Mouse (Mus musculus) thymus, adult 2 months (tissue): Measurements from ENCODE around the gene Babam2. TPM values are rescaled to one million over a fixed set of nuclear protein-coding genes. Genes with fewer than 3 reads are reported as not detected.
A peak's percentile ranks its signal among the peaks of the same experiment; 100 is the strongest.

Experiments
- DNase-seq: peaks from one replicate; pipeline ENCODE4 v3.0.0; 2021
- H3K27ac ChIP-seq: fragments of 200-500 bp; 2 replicates; pipeline ENCODE4 v1.5.1; 2012; ENCODE audit warnings: low read length, control low read depth; ENCODE audit not compliant: control insufficient read depth, insufficient read depth
- H3K27me3 ChIP-seq: fragments of 200-500 bp; 2 replicates; pipeline ENCODE4 v1.6.1; 2012; ENCODE audit warnings: mild to moderate bottlenecking, low read length, moderate library complexity, mixed read lengths; ENCODE audit not compliant: control insufficient read depth, insufficient read depth
- H3K36me3 ChIP-seq: fragments of 200-500 bp; 2 replicates; pipeline ENCODE4 v1.6.1; 2012; ENCODE audit warnings: mild to moderate bottlenecking, low read length, moderate library complexity; ENCODE audit not compliant: control insufficient read depth, insufficient read depth
- H3K4me1 ChIP-seq: fragments of 200-500 bp; replicated peaks from 2 replicates; pipeline ENCODE4 v1.6.1; 2012; ENCODE audit warnings: low read length; ENCODE audit not compliant: control insufficient read depth, insufficient read depth
- H3K4me3 ChIP-seq: fragments of 200-500 bp; 2 replicates; pipeline ENCODE4 v1.5.1; 2012; ENCODE audit warnings: mild to moderate bottlenecking, low read length, control low read depth, moderate library complexity; ENCODE audit not compliant: control insufficient read depth, insufficient read depth
- CTCF ChIP-seq: fragments of 200-500 bp; IDR thresholded peaks from 2 replicates; pipeline ENCODE4 v1.5.1; 2012; ENCODE audit warnings: mild to moderate bottlenecking, control low read depth, low read length, moderate library complexity, borderline replicate concordance; ENCODE audit not compliant: control insufficient read depth, poor library complexity, insufficient read depth; ENCODE audit errors: extremely low read depth
- POLR2A ChIP-seq: fragments of 200-500 bp; IDR thresholded peaks from 2 replicates; pipeline ENCODE4 v1.6.1; 2012; ENCODE audit warnings: mild to moderate bottlenecking, low read length, control low read depth, moderate library complexity; ENCODE audit not compliant: control insufficient read depth, poor library complexity, insufficient read depth; ENCODE audit errors: extremely low read depth
- WGBS: fragments of 180-500 bp; shearing (Covaris S2); methylation state at CpG from one replicate; pipeline ENCODE4 v1.1.7; 2018; 5-methylcytosine and 5-hydroxymethylcytosine counted together
- polyA plus RNA-seq: library from polyadenylated mRNA; depleted of rRNA; stranded (reverse); fragments of >200 nt; gene quantifications from 2 replicates; pipeline ENCODE4 v1.2.3, GENCODE M21; 2012

Gene Babam2
- polyA plus RNA-seq, 1 experiment = 16.1 TPM

GRCm38 (mm10) chr5:31829588-31829987 lies 132.1 kb downstream of the Babam2 start:
- Histone ChIP-seq H3K27me3 (no peaks in the 10 kb centered on the region), H3K4me1 (no peaks in the 10 kb centered on the region), H3K36me3 (no peaks in the 10 kb centered on the region), H3K27ac (no peak overlapping the region), H3K4me3 (no peak overlapping the region)
- TF ChIP-seq POLR2A (no peak), CTCF (no peak)
- DNase-seq = no peak
- 27% methylated on average over 1 of the region's 1 CpGs for WGBS

DNA sequence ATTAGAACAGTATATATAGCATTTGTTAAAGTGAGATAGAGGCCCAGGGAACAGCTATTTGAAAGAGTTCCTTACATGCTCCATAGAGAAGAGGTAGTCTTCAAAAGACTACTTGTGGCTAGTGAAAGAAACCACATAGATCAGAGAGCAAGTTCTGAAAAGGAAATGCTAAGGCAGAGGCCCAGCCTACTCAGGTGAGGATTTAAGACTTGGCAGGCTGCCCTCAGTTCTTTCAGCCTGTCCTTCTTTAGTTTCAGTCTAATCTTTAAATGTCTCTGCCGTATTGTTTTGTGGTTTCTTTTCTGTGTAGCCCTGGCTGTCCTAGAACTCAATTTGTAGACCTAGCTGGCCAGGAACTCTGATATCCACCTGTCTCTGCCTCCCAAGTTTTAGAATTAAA lies 134.1 kb downstream of the Babam2 start:
- 7% methylated on average over 1 of the region's 1 CpGs for WGBS
- TF ChIP-seq CTCF (no peak), POLR2A (no peak)
- Histone ChIP-seq H3K4me3 (no peak overlapping the region), H3K27me3 (no peaks in the 10 kb centered on the region), H3K36me3 (no peaks in the 10 kb centered on the region), H3K27ac (no peak overlapping the region), H3K4me1 (no peaks in the 10 kb centered on the region)
- peak; percentile 16 for DNase-seq

DNA sequence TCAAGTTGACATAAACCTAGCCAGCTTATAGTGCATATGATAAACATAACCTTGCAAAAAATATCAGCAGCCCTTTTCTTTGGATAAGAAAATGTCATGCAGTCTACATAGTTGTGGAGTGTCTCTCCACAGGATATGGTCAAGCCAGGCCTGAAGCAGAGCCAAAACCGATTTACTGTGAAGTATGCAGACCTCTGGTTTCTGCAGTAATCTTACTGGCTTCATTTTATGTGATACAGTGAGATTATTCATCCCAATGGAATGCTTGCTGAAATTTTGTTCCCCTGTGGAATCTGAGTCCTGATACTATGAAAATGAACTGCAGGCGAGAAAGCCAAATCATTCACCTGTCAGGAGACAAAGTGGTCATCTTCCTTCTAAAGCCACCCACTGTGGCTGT lies 138.2 kb downstream of the Babam2 start:
- DNase-seq = no peak
- TF ChIP-seq POLR2A = no peak
- no peak for TF ChIP-seq CTCF
- no peaks in the 10 kb centered on the region for H3K36me3 ChIP-seq
- no peak overlapping the region for H3K27ac ChIP-seq
- 93% methylated on average over 2 of the region's 2 CpGs for WGBS
- H3K4me3 ChIP-seq = no peak overlapping the region
- no peaks in the 10 kb centered on the region for H3K4me1 ChIP-seq
- H3K27me3 ChIP-seq = no peaks in the 10 kb centered on the region

GRCm38 (mm10) chr5:31839973-31840372 lies 142.5 kb downstream of the Babam2 start:
- TF ChIP-seq POLR2A (no peak), CTCF (no peak)
- no peak for DNase-seq
- Histone ChIP-seq H3K4me3 (no peak overlapping the region), H3K27me3 (no peaks in the 10 kb centered on the region), H3K27ac (no peak overlapping the region), H3K4me1 (no peaks in the 10 kb centered on the region), H3K36me3 (no peaks in the 10 kb centered on the region)

GRCm38 (mm10) chr5:31840406-31840805 lies 142.9 kb downstream of the Babam2 start:
- TF ChIP-seq CTCF (no peak), POLR2A (no peak)
- 96% methylated on average over 1 of the region's 1 CpGs for WGBS

GRCm38 (mm10) chr5:31844856-31845255 lies 147.4 kb downstream of the Babam2 start:
- no peaks in the 10 kb centered on the region for H3K27me3 ChIP-seq
- no peak for TF ChIP-seq POLR2A
- no peak for TF ChIP-seq CTCF
- no peaks in the 10 kb centered on the region for H3K36me3 ChIP-seq
- no peaks in the 10 kb centered on the region for H3K4me1 ChIP-seq
- no peak overlapping the region for H3K27ac ChIP-seq
- DNase-seq = no peak
- 96% methylated on average over 3 of the region's 3 CpGs for WGBS
- no peak overlapping the region for H3K4me3 ChIP-seq

More at GRCm38 (mm10) chr5:31840406-31840805, 142.9 kb downstream of the Babam2 start:
- H3K4me1 ChIP-seq = no peaks in the 10 kb centered on the region
- H3K4me3 ChIP-seq = no peak overlapping the region
- H3K27me3 ChIP-seq = no peaks in the 10 kb centered on the region
- DNase-seq = no peak
- no peaks in the 10 kb centered on the region for H3K36me3 ChIP-seq
- H3K27ac ChIP-seq = no peak overlapping the region

GRCm38 (mm10) chr5:31846971-31847370 lies 149.5 kb downstream of the Babam2 start:
- no peaks in the 10 kb centered on the region for H3K4me1 ChIP-seq
- no peak for TF ChIP-seq POLR2A
- no peak for TF ChIP-seq CTCF
- no peak overlapping the region for H3K27ac ChIP-seq
- H3K36me3 ChIP-seq = no peaks in the 10 kb centered on the region
- no peak for DNase-seq
- H3K4me3 ChIP-seq = no peak overlapping the region
- H3K27me3 ChIP-seq = no peaks in the 10 kb centered on the region
